Mouse (Mus musculus) midbrain, embryonic 14.5 days (tissue): ENCODE measurements around the gene Otol1. TPM values are rescaled to one million over a fixed set of nuclear protein-coding genes. Genes with fewer than 3 reads are reported as not detected.

Experiments used
- ATAC-seq: fragments of 200-750 bp; cut with Nextera tagmentation; 2 replicates; pipeline ENCODE4 v1.8.0; 2017; ENCODE audit warnings: moderate number of reproducible peaks, moderate library complexity; ENCODE audit not compliant: low FRiP score, low TSS enrichment
- DNase-seq: peaks from one replicate; pipeline ENCODE4 v3.0.0-alpha.2; 2015
- H3K27ac ChIP-seq: fragments of 300-500 bp; sonication (generic); replicated peaks from 2 replicates; pipeline ENCODE4 v1.5.1; 2014; ENCODE audit warnings: mild to moderate bottlenecking, low read depth, low read length, moderate library complexity
- H3K27me3 ChIP-seq: fragments of 300-500 bp; sonication (generic); 2 replicates; pipeline ENCODE4 v1.6.1; 2014; ENCODE audit warnings: low read length, control low read depth, mixed read lengths; ENCODE audit not compliant: control insufficient read depth, insufficient read depth
- H3K36me3 ChIP-seq: fragments of 300-500 bp; sonication (generic); 2 replicates; pipeline ENCODE4 v1.6.1; 2014; ENCODE audit warnings: low read length, control low read depth; ENCODE audit not compliant: control insufficient read depth, insufficient read depth
- H3K4me1 ChIP-seq: fragments of 300-500 bp; sonication (generic); 2 replicates; pipeline ENCODE4 v1.6.1; 2014; ENCODE audit warnings: mild to moderate bottlenecking, antibody characterized with exemption, low read length, control low read depth; ENCODE audit not compliant: control insufficient read depth, insufficient read depth
- H3K4me2 ChIP-seq: fragments of 300-500 bp; sonication (generic); 2 replicates; pipeline ENCODE4 v1.6.1; 2014; ENCODE audit warnings: mild to moderate bottlenecking, low read length, moderate library complexity
- H3K4me3 ChIP-seq: fragments of 300-500 bp; sonication (generic); replicated peaks from 2 replicates; pipeline ENCODE4 v1.5.1; 2014; ENCODE audit warnings: low read depth, low read length
- H3K9ac ChIP-seq: fragments of 300-500 bp; sonication (generic); replicated peaks from 2 replicates; pipeline ENCODE4 v1.6.1; 2014; ENCODE audit warnings: mild to moderate bottlenecking, low read length, moderate library complexity
- H3K9me3 ChIP-seq: fragments of 300-500 bp; sonication (generic); 2 replicates; pipeline ENCODE4 v1.6.1; 2016; ENCODE audit warnings: low read length, control low read depth, mixed read lengths; ENCODE audit not compliant: control insufficient read depth
- WGBS: fragments of 180-500 bp; shearing (Covaris S2); extraction: QIAGEN DNeasy Blood & Tissue Kit; methylation state at CpG from one replicate; pipeline ENCODE4 v1.1.7; 2014; 5-methylcytosine and 5-hydroxymethylcytosine counted together
- polyA plus RNA-seq: library from polyadenylated mRNA; unstranded; fragments of >200 nt; fragmentation: Nextera tagmentation; extraction: Ambion mirVana; gene quantifications from 2 replicates; pipeline ENCODE4 v1.2.1, GENCODE M21; 2014

Otol1 gene
- polyA plus RNA-seq = not detected in 2 replicates

GRCm38 (mm10) chr3:70007313-70007712 is at the start of gene Otol1:
Gene Otol1, plus strand, starts transcription at chr3:70007613.
- Histone ChIP-seq H3K4me1 (no peaks in the 10 kb centered on the region), H3K4me2 (no peak within 1 kb of the TSS), H3K27me3 (no peaks in the 10 kb centered on the region), H3K27ac (no peak within 1 kb of the TSS), H3K9me3 (no peaks in the 10 kb centered on the region), H3K4me3 (no peak within 1 kb of the TSS), H3K9ac (no peak within 1 kb of the TSS), H3K36me3 (no peaks in the 10 kb centered on the region)
- DNase-seq (no peak), ATAC-seq (no peak)
- WGBS = 86% methylated on average over 4 of the region's 4 CpGs

- no peak overlapping the region for H3K4me2 ChIP-seq
- whole genome bisulfite sequencing = 65% methylated on average over 5 of the region's 5 CpGs
- no peaks in the 10 kb centered on the region for H3K9me3 ChIP-seq
- no peaks in the 10 kb centered on the region for H3K36me3 ChIP-seq
- H3K4me3 ChIP-seq = no peak overlapping the region
- no peaks in the 10 kb centered on the region for H3K27me3 ChIP-seq
- H3K4me1 ChIP-seq = no peaks in the 10 kb centered on the region
- H3K9ac ChIP-seq = no peak overlapping the region
- ATAC-seq (0 out of 2 replicates have a peak, but pooled peaks have one; percentile 7), DNase-seq (peak; percentile 25)
- H3K27ac ChIP-seq = no peak overlapping the region
These were observed 45.2 kb upstream of the Otol1 start for GRCm38 (mm10) chr3:69962187-69962586.

- 82% methylated on average over 6 of the region's 6 CpGs for WGBS
- no peak overlapping the region for H3K4me3 ChIP-seq
- no peak overlapping the region for H3K27ac ChIP-seq
- DNase-seq (peak; percentile 6), ATAC-seq (no peak)
- no peak overlapping the region for H3K4me2 ChIP-seq
- no peaks in the 10 kb centered on the region for H3K4me1 ChIP-seq
- H3K9ac ChIP-seq = no peak overlapping the region
- no peaks in the 10 kb centered on the region for H3K9me3 ChIP-seq
- no peaks in the 10 kb centered on the region for H3K27me3 ChIP-seq
- H3K36me3 ChIP-seq = no peaks in the 10 kb centered on the region
These were observed 35.8 kb upstream of the Otol1 start for GRCm38 (mm10) chr3:69971482-69972097.

GRCm38 (mm10) chr3:69978092-69978491 is 29.3 kb upstream of the Otol1 start:
- no peak overlapping the region for H3K27ac ChIP-seq
- H3K4me2 ChIP-seq = no peak overlapping the region
- no peak overlapping the region for H3K4me3 ChIP-seq
- no peaks in the 10 kb centered on the region for H3K27me3 ChIP-seq
- ATAC-seq (no peak), DNase-seq (no peak)
- no peaks in the 10 kb centered on the region for H3K36me3 ChIP-seq
- H3K4me1 ChIP-seq = no peaks in the 10 kb centered on the region
- no peaks in the 10 kb centered on the region for H3K9me3 ChIP-seq
- H3K9ac ChIP-seq = no peak overlapping the region

- H3K4me2 ChIP-seq = no peak overlapping the region
- H3K9ac ChIP-seq = no peak overlapping the region
- H3K9me3 ChIP-seq = no peaks in the 10 kb centered on the region
- H3K4me3 ChIP-seq = no peak overlapping the region
- no peak overlapping the region for H3K27ac ChIP-seq
- H3K4me1 ChIP-seq = no peaks in the 10 kb centered on the region
- DNase-seq (no peak), ATAC-seq (no peak)
- 76% methylated on average over 4 of the region's 4 CpGs for WGBS
- no peaks in the 10 kb centered on the region for H3K27me3 ChIP-seq
- H3K36me3 ChIP-seq = no peaks in the 10 kb centered on the region
These were observed 13.6 kb upstream of the Otol1 start for GRCm38 (mm10) chr3:69993806-69994205.

- H3K36me3 ChIP-seq = no peaks in the 10 kb centered on the region
- 38% methylated on average over 9 of the region's 9 CpGs for WGBS
- no peak overlapping the region for H3K4me3 ChIP-seq
- no peaks in the 10 kb centered on the region for H3K27me3 ChIP-seq
- H3K9me3 ChIP-seq = no peaks in the 10 kb centered on the region
- ATAC-seq (no peak), DNase-seq (peak; percentile 25)
- H3K4me1 ChIP-seq = 0 out of 2 replicates have a peak, but pooled peaks cover 3% of the 10 kb centered on the region
- no peak overlapping the region for H3K27ac ChIP-seq
- H3K4me2 ChIP-seq = no peak overlapping the region
- H3K9ac ChIP-seq = no peak overlapping the region
These were observed 5.9 kb upstream of the Otol1 start for GRCm38 (mm10) chr3:70001540-70001939.

- DNase-seq = no peak
These were observed 4.2 kb upstream of the Otol1 start for GRCm38 (mm10) chr3:70003126-70003764.

GRCm38 (mm10) chr3:70003955-70004354 is 3.5 kb upstream of the Otol1 start:
- H3K27ac ChIP-seq = no peak overlapping the region
- H3K9ac ChIP-seq = no peak overlapping the region
- H3K9me3 ChIP-seq = no peaks in the 10 kb centered on the region
- 0 out of 2 replicates have a peak, but pooled peaks cover 3% of the 10 kb centered on the region for H3K4me1 ChIP-seq
- DNase-seq (peak; percentile 54), ATAC-seq (peak; percentile 34; the same call in 1 of the 2 replicates)
- H3K36me3 ChIP-seq = no peaks in the 10 kb centered on the region
- H3K27me3 ChIP-seq = no peaks in the 10 kb centered on the region
- WGBS = 36% methylated on average over 7 of the region's 7 CpGs
- H3K4me3 ChIP-seq = no peak overlapping the region
- no peak overlapping the region for H3K4me2 ChIP-seq

More at GRCm38 (mm10) chr3:70003126-70003764, 4.2 kb upstream of the Otol1 start:
- no peaks in the 10 kb centered on the region for H3K36me3 ChIP-seq
- no peak overlapping the region for H3K27ac ChIP-seq
- no peak overlapping the region for H3K9ac ChIP-seq
- no peaks in the 10 kb centered on the region for H3K27me3 ChIP-seq
- no peak overlapping the region for H3K4me3 ChIP-seq
- H3K4me2 ChIP-seq = no peak overlapping the region
- H3K9me3 ChIP-seq = no peaks in the 10 kb centered on the region
- 81% methylated on average over 17 of the region's 17 CpGs for WGBS
- 0 out of 2 replicates have a peak, but pooled peaks have one; percentile 27 for ATAC-seq
- 0 out of 2 replicates have a peak, but pooled peaks cover 3% of the 10 kb centered on the region for H3K4me1 ChIP-seq

- Histone ChIP-seq H3K9ac (no peak overlapping the region), H3K27ac (no peak overlapping the region), H3K4me3 (no peak overlapping the region), H3K36me3 (no peaks in the 10 kb centered on the region), H3K4me2 (no peak overlapping the region), H3K27me3 (no peaks in the 10 kb centered on the region), H3K9me3 (no peaks in the 10 kb centered on the region), H3K4me1 (0 out of 2 replicates have a peak, but pooled peaks cover 3% of the 10 kb centered on the region)
- WGBS = 81% methylated on average over 8 of the region's 8 CpGs
- DNase-seq (no peak), ATAC-seq (no peak)
These were observed 3.0 kb upstream of the Otol1 start for GRCm38 (mm10) chr3:70004379-70004778.
